Mouse (Mus musculus): ENCODE results near the gene Dhx9.
"Not testable (repeated sequence)": the region's sequence is repeated elsewhere in the genome, so short reads cannot be mapped to it uniquely, and the experiment has no call there.

DNA sequence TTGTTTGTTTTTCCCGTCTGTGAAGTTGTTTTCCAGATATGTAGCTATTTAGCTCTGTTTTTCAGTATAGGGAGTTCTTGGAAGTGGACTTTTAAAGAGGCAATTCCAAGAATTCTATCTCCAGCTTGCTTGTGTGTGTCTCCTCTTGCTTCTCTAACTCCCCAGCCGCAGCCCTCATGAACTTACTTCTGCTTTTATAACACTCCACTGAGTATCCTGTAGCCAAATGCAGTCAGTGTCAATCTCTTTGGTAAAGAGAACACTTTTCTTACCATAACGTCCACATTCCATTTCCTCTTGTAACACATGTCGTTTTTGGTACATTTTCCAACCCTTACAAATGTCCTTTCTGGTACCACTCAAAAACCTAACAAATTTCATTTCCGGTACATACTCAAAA is 71.7 kb downstream of the Dhx9 start:
- TF ChIP-seq POLR2A (IDR thresholded peaks at IDR 0.05; ENCODE audit: low read depth, low read length); CTCF (conservative IDR thresholded peaks at IDR 0.05; ENCODE audit: insufficient read depth, insufficient read length, low read depth, low read length): not testable (repeated sequence)

All from kidney, adult 2 months (tissue).